Mouse (Mus musculus) brown adipose tissue, adult 24 weeks (tissue): Measurements from ENCODE around the gene 1700018B08Rik. TPM values are rescaled to one million over a fixed set of nuclear protein-coding genes. Genes with fewer than 3 reads are reported as not detected.

Experiments
- H3K27ac ChIP-seq: fragments of 200-500 bp; replicated peaks from 2 replicates; pipeline ENCODE4 v1.5.1; 2012; ENCODE audit warnings: low read depth, mild to moderate bottlenecking, low read length
- H3K4me1 ChIP-seq: fragments of 200-500 bp; 2 replicates; pipeline ENCODE4 v1.6.1; 2012; ENCODE audit warnings: low read length, mixed read lengths; ENCODE audit not compliant: control insufficient read depth, insufficient read depth, insufficient read length
- H3K4me3 ChIP-seq: fragments of 200-500 bp; 2 replicates; pipeline ENCODE4 v1.5.1; 2012; ENCODE audit warnings: low read depth, mild to moderate bottlenecking, low read length, moderate library complexity; ENCODE audit not compliant: insufficient read depth
- polyA plus RNA-seq: library from polyadenylated mRNA; stranded (reverse); fragments of >200 nt; gene quantifications from 2 replicates; pipeline ENCODE4 v1.2.4, GENCODE M21; 2012; ENCODE audit not compliant: missing spikeins, insufficient read depth, insufficient read length

1700018B08Rik gene
- polyA plus RNA-seq, 1 experiment = not detected

DNA sequence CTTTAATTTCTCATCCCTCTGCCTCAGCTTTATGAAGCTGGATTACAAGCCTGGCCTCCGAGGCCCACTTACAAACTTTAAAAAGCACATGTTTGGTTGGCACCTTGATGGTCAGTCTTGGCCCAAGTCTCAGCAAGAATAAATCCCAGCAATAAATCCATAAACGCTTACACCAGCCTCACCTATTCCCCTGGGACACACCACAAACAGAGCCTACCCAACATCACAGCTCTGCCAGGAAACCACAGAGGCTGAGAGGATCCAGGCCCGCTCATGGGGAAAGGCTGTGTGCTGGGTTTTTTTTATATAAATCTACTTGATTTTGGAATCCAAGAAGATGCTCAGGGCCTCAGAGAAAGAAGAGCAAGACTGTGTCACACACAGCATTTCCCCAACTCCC lies 31.5 kb upstream of the 1700018B08Rik start:
- peaks cover 31% of the 10 kb centered on the region for H3K4me1 ChIP-seq

DNA sequence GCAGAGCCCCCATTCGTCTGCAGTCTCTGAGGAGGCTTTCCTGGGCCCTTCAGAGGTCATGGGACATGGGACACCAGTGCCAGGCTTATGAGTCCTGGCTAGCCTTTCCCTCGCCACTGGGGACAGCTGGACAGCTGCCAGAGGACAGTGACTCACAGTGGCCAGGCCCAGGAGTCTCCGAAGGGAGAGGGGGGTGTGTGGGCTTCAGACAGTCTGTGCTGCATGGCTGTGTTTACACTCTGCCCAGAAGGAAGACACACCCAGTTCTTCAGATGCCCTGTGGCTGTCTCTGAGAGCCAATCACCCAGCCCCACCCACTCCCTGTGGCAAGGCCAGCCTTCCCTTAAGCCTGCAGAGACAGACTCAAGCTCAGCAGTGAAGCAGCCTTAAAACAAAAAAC lies 29.2 kb upstream of the 1700018B08Rik start:
- Histone ChIP-seq H3K27ac (no peak overlapping the region), H3K4me1 (peaks cover 33% of the 10 kb centered on the region), H3K4me3 (no peak overlapping the region)

More for the DNA sequence above, 31.5 kb upstream of the 1700018B08Rik start:
- Histone ChIP-seq H3K4me3 (no peak overlapping the region), H3K27ac (no peak overlapping the region)

DNA sequence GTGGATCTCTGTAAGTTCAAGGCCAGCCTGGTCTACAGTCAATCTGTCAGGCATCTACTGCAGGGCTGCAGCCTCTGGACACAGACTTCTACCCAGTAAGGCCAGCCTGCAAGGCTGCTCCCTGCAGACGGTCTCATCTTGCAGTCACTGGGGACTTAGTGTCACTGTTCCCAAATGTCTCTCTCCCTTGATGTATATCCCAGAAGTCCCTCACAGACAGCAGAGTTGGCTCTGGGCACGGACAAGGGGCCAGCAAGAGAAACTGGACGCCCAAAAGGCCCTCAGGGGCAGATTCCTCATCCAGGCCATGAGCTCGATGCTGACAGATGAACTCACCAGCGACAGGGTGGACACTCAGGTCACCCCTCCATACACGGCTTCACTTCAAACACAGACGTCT lies 28.0 kb upstream of the 1700018B08Rik start:
- H3K4me1 ChIP-seq = peaks cover 35% of the 10 kb centered on the region
- H3K27ac ChIP-seq = no peak overlapping the region
- H3K4me3 ChIP-seq = no peak overlapping the region

DNA sequence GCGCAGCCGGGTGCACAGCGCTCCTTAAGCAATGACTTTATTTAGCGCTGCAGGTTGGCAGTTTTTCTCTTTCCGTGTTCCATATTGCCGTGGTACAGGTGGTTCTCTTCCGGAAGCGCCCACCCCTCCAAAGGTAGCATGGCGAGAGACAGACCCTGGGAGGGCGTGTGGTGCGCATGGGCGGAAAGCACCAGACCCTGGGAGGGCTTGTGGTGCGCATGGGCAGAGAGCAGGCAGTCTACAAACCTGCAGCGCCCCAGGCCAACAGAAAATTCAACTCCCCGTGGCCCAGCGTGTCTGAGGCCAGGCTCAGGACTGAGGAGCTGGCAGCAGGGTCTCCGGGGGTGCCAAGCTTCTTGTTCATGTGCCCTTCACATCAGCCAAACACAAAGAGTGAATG lies 26.7 kb upstream of the 1700018B08Rik start:
- Histone ChIP-seq H3K27ac (peak overlapping the region; percentile 31), H3K4me1 (peaks cover 25% of the 10 kb centered on the region), H3K4me3 (no peak overlapping the region; the same call in 1 of the 2 replicates)

DNA sequence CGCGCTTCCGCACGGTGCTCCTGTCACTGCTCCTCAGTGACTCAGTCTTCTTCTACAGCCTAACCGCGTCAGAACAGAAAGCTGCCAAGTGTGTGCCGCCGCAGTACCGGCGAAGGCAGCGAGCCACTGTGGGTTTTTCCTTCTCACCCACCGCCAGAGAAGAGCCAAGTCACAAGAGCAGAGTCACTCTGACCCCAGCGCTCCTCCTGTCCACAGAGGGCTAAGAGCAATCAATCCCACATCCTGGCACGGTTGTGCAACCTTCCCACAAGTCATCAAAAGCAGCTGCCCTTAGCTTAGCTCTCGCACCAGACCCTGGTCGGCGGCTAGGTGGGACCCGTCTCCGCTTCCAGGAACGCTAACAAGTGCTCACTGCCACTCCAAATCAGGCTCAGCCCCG lies 26.2 kb upstream of the 1700018B08Rik start:
- peaks cover 25% of the 10 kb centered on the region for H3K4me1 ChIP-seq
- H3K27ac ChIP-seq = no peak overlapping the region; the same call in 1 of the 2 replicates
- peak overlapping the region; percentile 19; the same call in 1 of the 2 replicates for H3K4me3 ChIP-seq

DNA sequence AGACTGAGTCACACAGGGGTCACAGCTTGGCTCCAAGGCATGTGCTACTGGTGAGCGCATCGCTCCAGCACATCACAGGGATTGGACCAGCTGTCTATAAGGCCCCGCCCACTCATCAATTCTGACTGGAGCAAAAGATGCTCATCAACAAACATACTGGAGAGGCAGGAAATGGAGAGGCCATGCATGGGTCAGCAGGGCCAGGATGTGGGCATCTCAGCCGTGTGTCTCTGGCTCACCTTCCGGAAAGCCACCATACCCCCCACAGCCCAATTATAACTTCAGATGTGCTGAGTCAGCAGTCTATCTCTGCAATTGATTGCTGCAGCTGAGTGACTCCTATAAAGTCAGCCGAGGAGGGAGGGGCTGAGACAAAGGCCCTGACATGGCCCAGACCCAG lies 24.2 kb upstream of the 1700018B08Rik start:
- Histone ChIP-seq H3K4me1 (peaks cover 22% of the 10 kb centered on the region), H3K27ac (no peak overlapping the region), H3K4me3 (no peak overlapping the region)

DNA sequence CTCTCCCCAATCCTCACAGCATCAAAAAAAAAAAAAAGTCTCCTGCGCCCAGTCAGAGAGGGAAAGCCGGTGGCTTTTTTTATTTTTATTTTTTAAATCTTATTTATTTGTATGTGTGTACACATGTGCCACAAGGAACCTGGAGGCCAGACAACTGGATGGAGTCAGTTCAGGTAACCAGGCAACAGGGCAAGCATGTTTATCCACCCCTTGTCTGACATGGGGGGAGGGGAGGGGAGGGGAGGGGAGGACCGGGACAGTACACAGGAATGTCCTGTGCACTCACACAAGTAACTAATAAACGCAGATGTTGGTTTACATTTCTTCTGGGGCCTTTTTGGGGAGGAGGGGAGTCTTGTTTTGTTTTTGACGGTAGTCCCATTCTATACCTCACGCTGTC lies 19.6 kb upstream of the 1700018B08Rik start:
- peaks cover 15% of the 10 kb centered on the region; the same call in 1 of the 2 replicates for H3K4me1 ChIP-seq
- 0 out of 2 replicates have a peak overlapping the region, but pooled peaks have one; percentile 37 for H3K27ac ChIP-seq
- no peak overlapping the region for H3K4me3 ChIP-seq

DNA sequence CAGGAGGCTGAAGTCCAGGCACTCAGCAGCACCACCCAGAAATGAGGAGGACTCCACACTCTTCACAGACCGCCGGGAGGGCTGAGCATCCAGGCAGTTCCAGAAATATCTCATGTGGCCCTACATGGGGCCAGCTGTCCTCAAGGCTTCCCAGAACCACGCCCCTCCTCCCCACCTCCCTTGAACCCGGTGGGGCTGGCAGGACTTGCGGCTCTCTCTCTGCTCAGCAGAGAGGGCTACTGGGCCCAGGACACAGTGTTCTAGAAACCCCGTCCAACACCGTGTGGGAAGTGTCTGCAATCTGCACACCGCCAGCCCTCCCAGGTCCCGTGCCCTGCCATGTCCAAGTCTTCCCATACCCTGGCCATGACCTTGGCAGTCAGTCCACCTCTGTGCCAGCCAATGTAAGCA lies 18.8 kb upstream of the 1700018B08Rik start:
- no peak overlapping the region for H3K4me3 ChIP-seq
- H3K4me1 ChIP-seq = peaks cover 12% of the 10 kb centered on the region; the same call in 1 of the 2 replicates
- H3K27ac ChIP-seq = peak overlapping the region; percentile 37

DNA sequence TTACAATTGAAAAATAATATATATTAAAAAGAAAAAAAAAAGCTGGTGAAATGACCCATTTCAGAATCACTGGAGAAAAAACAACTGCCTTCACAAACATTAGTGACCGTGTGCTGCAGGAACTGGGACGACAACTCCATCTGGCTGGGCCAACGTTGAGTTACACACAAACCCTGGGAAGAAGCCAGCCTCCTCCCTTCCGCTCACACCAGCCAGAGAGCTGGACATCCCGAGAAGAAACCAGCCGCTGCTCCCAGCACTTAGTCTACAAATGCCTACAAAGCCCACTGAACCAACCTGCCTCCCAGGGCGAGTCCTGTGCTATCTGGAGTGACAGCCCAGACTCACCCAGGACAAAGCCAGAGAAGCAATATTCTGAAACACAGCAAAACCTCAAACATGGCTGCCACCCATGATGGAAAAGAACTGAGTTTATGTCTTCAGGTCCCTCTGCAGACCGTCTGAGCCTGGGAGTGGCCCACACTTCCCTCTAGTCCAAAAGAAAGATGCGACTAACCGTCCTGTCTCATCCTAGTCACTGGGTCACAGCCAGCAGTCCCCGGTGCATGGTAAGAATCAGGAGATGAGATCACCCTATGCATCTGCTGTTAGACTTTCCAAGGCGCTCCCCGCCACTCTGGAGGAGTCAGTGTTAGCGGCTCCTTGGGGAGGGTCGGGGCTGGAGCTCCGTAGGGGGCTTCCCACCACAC lies 17.7 kb upstream of the 1700018B08Rik start:
- Histone ChIP-seq H3K4me1 (peaks cover 9% of the 10 kb centered on the region; the same call in 1 of the 2 replicates), H3K4me3 (0 out of 2 replicates have a peak overlapping the region, but pooled peaks have one; percentile 3), H3K27ac (peak overlapping the region; percentile 46; the same call in 1 of the 2 replicates)

DNA sequence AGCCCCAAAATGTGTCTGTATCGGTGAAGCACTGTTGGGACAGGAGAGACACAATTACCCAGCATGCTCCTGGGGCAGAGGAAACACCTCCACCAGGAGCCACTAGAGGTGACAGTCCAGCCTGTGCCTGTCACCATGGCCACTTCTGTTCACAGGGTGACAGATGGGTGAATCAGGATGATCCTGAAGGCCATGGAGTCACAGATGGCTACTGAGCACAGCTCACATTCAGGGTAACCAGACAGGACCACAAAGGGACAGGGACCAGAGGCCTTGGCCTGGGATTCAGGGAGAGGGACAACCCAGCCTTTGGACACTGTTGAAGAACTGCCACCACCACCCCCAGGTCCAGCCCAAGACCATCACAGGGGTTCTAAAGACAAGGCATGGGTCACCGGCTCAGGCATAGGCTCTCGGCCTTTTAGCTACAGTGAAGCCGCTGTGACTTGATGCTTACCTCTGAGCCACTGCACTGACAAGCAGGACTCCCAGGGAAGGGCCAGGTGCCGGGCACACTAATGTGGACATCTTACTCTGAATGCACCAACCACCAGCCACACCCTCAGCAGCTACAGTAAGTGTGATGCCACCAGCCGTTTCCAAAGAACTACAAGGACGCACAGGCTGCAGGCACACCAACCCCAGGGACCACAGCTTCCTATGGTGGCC lies 16.4 kb upstream of the 1700018B08Rik start:
- Histone ChIP-seq H3K27ac (no peak overlapping the region), H3K4me1 (peaks cover 9% of the 10 kb centered on the region; the same call in 1 of the 2 replicates), H3K4me3 (no peak overlapping the region)

DNA sequence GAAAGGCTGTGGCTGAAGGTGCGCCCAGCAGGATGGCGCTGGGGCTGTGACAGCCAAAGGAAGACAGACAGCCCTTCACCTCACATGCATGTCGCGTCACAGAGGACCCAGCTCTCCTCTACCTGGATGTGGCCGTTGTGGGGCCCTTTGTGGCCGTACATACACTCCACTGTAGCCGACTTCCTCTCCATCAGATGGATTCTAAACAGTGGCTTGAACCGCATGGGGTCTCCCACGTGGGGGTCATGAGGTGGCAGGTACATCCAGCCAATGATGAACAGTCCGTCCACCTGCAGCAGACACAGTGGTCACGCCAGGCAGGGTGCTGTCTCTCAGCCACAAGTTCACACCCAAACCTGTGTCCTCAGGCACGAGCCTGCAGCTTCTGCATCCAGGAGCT lies 15.7 kb upstream of the 1700018B08Rik start:
- Histone ChIP-seq H3K27ac (no peak overlapping the region), H3K4me1 (peaks cover 9% of the 10 kb centered on the region; the same call in 1 of the 2 replicates), H3K4me3 (no peak overlapping the region)

DNA sequence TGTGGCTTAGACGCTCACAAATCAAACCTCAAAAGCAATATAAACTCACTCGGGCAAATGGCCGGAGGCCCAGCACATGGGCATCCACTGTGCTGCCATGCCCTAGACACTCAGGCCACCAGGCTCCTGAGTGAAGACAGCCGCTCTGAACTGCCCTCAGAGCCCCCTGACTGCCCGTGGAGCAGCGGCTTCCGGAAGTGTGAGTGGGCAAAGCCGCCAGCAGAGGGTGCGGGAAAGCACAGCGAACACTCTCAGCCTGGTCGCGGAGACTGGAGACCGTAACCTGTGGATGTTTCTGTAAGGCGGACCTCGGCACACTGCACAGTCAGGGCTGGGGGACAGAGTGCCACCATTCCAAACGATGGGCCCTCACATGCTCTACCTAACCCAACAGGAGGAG lies 14.4 kb upstream of the 1700018B08Rik start:
- H3K4me3 ChIP-seq = no peak overlapping the region
- H3K4me1 ChIP-seq = peaks cover 9% of the 10 kb centered on the region; the same call in 1 of the 2 replicates
- H3K27ac ChIP-seq = no peak overlapping the region

DNA sequence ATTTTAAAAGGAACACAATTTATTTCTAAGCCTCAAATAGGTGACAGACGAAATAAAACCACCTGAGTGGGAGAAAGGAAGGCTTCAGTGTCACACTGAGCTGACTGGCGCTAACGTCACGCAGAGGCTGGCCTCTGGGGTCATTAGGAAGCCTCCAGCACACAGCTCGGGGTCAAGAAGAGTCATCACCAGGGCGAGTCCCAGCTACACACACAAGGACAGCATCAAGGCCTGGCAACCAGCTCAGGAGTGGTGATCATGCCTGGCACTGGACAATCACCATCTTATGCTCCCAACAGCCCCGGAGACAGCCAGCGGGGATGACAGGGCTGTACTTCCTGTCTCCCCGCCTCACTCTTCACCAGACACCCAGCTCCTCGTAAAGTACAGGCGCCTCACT lies 13.6 kb upstream of the 1700018B08Rik start:
- no peak overlapping the region for H3K4me3 ChIP-seq
- H3K4me1 ChIP-seq = peaks cover 8% of the 10 kb centered on the region; the same call in 1 of the 2 replicates
- H3K27ac ChIP-seq = no peak overlapping the region

DNA sequence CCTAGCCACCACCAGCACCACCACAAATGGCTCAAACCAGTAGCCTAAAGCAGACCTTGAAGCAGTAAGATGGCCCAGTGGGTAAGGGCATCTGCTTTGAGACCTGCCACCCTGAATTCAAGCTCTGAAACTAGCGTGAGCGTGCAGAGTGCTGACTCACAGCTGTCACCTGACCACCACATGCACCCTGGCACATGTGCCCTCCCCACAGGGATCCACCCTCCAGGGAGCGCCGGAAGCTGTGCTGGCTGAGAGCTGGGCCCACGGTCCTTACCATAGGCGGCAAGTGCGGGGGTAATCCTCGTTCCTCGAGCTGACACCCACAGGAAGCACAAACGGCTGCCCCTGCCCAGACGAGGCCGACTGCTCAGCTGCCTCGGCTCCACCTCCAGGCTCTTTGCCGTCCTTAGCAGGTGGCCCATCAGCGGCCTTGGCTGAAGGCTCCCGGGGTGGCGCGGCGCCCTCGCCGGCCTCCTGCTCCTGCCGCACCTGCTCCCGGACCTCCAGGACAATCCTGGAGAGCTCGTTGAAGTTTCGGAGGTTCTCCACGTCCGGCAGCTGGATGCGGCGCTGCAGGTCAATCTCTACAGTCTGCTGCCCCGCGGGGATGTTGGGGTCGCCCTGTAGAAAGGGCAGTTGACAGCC lies 9.8 kb upstream of the 1700018B08Rik start:
- H3K4me1 ChIP-seq = no peaks in the 10 kb centered on the region
- no peak overlapping the region for H3K27ac ChIP-seq
- H3K4me3 ChIP-seq = no peak overlapping the region

DNA sequence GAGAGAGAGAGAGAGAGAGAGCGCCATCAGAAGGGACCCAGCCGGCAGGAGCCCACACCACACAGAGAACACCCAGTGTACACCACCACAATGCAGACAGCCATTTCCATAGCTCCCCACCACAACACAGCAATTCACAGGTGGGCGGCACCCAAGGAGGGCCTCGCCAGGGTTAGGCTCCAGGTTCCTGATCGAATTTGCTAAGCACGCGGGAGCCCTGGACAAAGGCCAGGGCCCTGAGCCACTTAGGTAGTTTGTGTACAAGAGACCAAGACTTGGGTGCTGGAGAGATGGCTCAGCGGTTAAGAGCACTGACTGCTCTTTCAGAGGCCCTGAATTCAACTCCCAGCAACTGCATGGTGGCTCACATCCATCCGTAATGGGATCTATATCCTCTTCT lies 8.4 kb upstream of the 1700018B08Rik start:
- Histone ChIP-seq H3K27ac (no peak overlapping the region), H3K4me1 (no peaks in the 10 kb centered on the region), H3K4me3 (no peak overlapping the region)
